Mouse (Mus musculus): ENCODE results near the gene Mettl7a3. TPM values are rescaled to one million over a fixed set of nuclear protein-coding genes. Genes with fewer than 3 reads are reported as not detected.
A peak's percentile ranks its signal among the peaks of the same experiment; 100 is the strongest.
"Not testable (repeated sequence)": the region's sequence is repeated elsewhere in the genome, so short reads cannot be mapped to it uniquely, and the experiment has no call there.

The Mettl7a3 gene
- total and polyA plus RNA-seq, 3 experiments = 0.33 TPM; not detected in 2

- Histone ChIP-seq H3K79me2 (replicated peaks; ENCODE audit: control insufficient read depth, extremely low read depth, insufficient read depth, poor library complexity, severe bottlenecking) (no peaks in the 10 kb centered on the region), H3K27me3 (replicated peaks) (no peaks in the 10 kb centered on the region), H3K27ac (ENCODE audit: insufficient read depth, low read depth) (no peak overlapping the region), H3K4me2 (ENCODE audit: insufficient read depth, low read depth, poor library complexity, severe bottlenecking) (no peak overlapping the region), H3K4me1 (ENCODE audit: control insufficient read depth in 1 of 2, insufficient read depth in 2 of 2) (peaks cover 0 to 3% of the 10 kb centered on the region in 2 experiments; a peak in 2 of 4 replicates), H3K36me3 (replicated peaks in 1 of 2; ENCODE audit: control insufficient read depth in 1 of 2, insufficient read depth in 1 of 2, low read length in 1 of 2) (no peaks in the 10 kb centered on the region), H3K9me3 (replicated peaks; ENCODE audit: low read length) (peaks cover 6% of the 10 kb centered on the region), H3K4me3 (replicated peaks in 1 of 3; ENCODE audit: low read depth in 2 of 3, low read length in 2 of 3, poor library complexity in 1 of 3) (no peak overlapping the region), H3K9ac (ENCODE audit: insufficient read depth, low read depth) (no peak overlapping the region)
- in situ Hi-C loops (cut with MboI; ENCODE audit: low pct_ligation_motif_present, low pct_unique_long_range_greater_than_20kb, low sequenced_read_pairs) (no loop called here), dilution Hi-C loops (cut with MboI; ENCODE audit: extremely low pct_ligation_motif_present, extremely low pct_unique_long_range_greater_than_20kb, low sequenced_read_pairs) (no loop called here)
- no peak for TF ChIP-seq GABPA (IDR thresholded peaks at IDR 0.05; ENCODE audit: insufficient replicate concordance, low read depth, low read length)
- TF ChIP-seq ELF1 (IDR thresholded peaks at IDR 0.05; ENCODE audit: low read depth, low read length) = no peak
- no peak for TF ChIP-seq BHLHE40 (IDR thresholded peaks at IDR 0.05; ENCODE audit: low read depth, low read length)
- peak; percentile 58 for TF ChIP-seq SMC3 (IDR thresholded peaks at IDR 0.05; ENCODE audit: low read depth, low read length)
- no peak for TF ChIP-seq KAT2A (IDR thresholded peaks at IDR 0.05; ENCODE audit: insufficient replicate concordance, low read length)
- no peak for TF ChIP-seq ZMIZ1 (IDR thresholded peaks at IDR 0.05; ENCODE audit: low read depth, low read length)
- TF ChIP-seq PAX5 (IDR thresholded peaks at IDR 0.05; ENCODE audit: low read length) = no peak
- TF ChIP-seq CTCF (conservative IDR thresholded peaks at IDR 0.05 in 1 of 2, IDR thresholded peaks at IDR 0.05 in 1 of 2; ENCODE audit: low read depth in 2 of 2, low read length in 2 of 2) = peak; percentile 71 to 76
- TF ChIP-seq HCFC1 (IDR thresholded peaks at IDR 0.05; ENCODE audit: low read depth, low read length) = no peak
- TF ChIP-seq NRF1 (IDR thresholded peaks at IDR 0.05; ENCODE audit: low read depth, low read length) = no peak
- TF ChIP-seq JUND (conservative IDR thresholded peaks at IDR 0.05; ENCODE audit: low read depth, low read length) = no peak
- no peak for TF ChIP-seq TCF12 (IDR thresholded peaks at IDR 0.05; ENCODE audit: low read depth, low read length)
- TF ChIP-seq EP300 (IDR thresholded peaks at IDR 0.05; ENCODE audit: low read length) = no peak
- peak; percentile 70 for TF ChIP-seq RAD21 (IDR thresholded peaks at IDR 0.05; ENCODE audit: low read depth, low read length)
- no peak for TF ChIP-seq ZC3H11A (IDR thresholded peaks at IDR 0.05; ENCODE audit: low read depth, low read length)
- TF ChIP-seq USF1 (IDR thresholded peaks at IDR 0.05; ENCODE audit: low read depth, low read length) = no peak
- peak; percentile 75 for DNase-seq (ENCODE audit: extremely low read depth)
Measured at GRCm38 (mm10) chr15:100375066-100375465, 40.3 kb downstream of the Mettl7a3 start.

- H3K27ac ChIP-seq (ENCODE audit: insufficient read depth, low read depth); H3K4me2 ChIP-seq (ENCODE audit: insufficient read depth, low read depth, poor library complexity, severe bottlenecking); dilution Hi-C loops (cut with MboI; ENCODE audit: extremely low pct_ligation_motif_present, extremely low pct_unique_long_range_greater_than_20kb, low sequenced_read_pairs); H3K4me3 ChIP-seq (replicated peaks in 1 of 3; ENCODE audit: low read depth in 2 of 3, low read length in 2 of 3, poor library complexity in 1 of 3); H3K79me2 ChIP-seq (replicated peaks; ENCODE audit: control insufficient read depth, extremely low read depth, insufficient read depth, poor library complexity, severe bottlenecking); H3K4me1 ChIP-seq (ENCODE audit: control insufficient read depth in 1 of 2, insufficient read depth in 2 of 2); H3K36me3 ChIP-seq (replicated peaks in 1 of 2; ENCODE audit: control insufficient read depth in 1 of 2, insufficient read depth in 1 of 2, low read length in 1 of 2); H3K9ac ChIP-seq (ENCODE audit: insufficient read depth, low read depth); DNase-seq (ENCODE audit: extremely low read depth); H3K27me3 ChIP-seq (replicated peaks); in situ Hi-C loops (cut with MboI; ENCODE audit: low pct_ligation_motif_present, low pct_unique_long_range_greater_than_20kb, low sequenced_read_pairs); H3K9me3 ChIP-seq (replicated peaks; ENCODE audit: low read length): not testable (repeated sequence)
- TF ChIP-seq CTCF (conservative IDR thresholded peaks at IDR 0.05 in 1 of 2, IDR thresholded peaks at IDR 0.05 in 1 of 2; ENCODE audit: low read depth in 2 of 2, low read length in 2 of 2) = peak in 1 of 2 experiments; percentile 21; a peak in 2 of 4 replicates
Measured at GRCm38 (mm10) chr15:100377847-100378505, 43.2 kb downstream of the Mettl7a3 start.

All from CH12.LX (cell line).